Mouse (Mus musculus) central nervous system, embryonic 11.5 days (tissue): ENCODE measurements around the gene Golga5. TPM values are rescaled to one million over a fixed set of nuclear protein-coding genes. Genes with fewer than 3 reads are reported as not detected.

Source experiments
- polyA plus RNA-seq: library from polyadenylated mRNA; depleted of rRNA; stranded (reverse); fragments of >200 nt; gene quantifications from 2 replicates; pipeline ENCODE4 v1.2.3, GENCODE M21; 2012; rRNA removed

Golga5 gene
- polyA plus RNA-seq = 23.1 and 26.3 TPM in 2 replicates

DNA sequence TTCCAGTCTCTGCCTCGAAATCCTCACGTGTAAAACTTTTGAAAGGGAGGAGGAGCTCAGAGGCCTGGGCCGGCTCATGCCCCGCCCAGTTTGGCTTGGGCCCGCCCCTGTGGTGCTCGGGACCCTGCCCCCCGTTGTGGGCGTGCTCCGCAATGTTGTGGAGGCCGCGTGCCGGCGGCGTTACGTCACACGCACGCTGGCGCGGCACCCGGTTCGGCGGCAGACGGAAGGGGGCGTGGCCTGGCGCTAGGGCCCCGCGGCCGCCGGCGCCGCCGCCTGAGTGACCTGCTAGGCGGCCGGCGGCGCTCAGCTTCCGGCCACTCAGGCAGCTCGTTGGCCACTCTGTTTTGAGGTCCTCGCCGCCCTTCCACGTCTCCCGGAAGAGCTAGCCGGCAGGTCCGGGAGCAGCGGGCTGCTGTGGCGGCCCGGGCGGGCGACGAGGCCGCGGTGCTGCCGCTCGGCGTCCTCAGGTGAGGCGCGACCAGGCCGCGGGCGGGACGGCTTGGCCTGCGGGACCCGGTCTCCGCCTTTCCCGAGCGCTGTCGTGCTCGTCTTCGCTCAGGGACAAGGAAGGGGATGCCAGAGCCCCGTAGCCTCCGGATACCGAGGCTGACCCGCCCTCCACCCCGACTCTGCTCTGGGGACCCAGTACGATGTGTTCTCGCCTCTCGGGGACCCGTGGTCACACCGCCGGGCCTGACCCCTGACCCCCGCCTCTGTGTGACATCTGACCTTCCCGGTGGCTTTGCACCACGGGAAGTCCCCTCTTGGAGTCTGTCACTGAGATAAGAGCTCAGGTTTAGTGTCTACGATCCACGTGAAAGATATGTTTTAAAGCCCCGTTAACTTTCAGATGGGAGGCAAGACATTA, at the start of gene Golga5:
TSS of gene Golga5 (plus strand) at position 242 of the 871 bp plus-strand sequence.

DNA sequence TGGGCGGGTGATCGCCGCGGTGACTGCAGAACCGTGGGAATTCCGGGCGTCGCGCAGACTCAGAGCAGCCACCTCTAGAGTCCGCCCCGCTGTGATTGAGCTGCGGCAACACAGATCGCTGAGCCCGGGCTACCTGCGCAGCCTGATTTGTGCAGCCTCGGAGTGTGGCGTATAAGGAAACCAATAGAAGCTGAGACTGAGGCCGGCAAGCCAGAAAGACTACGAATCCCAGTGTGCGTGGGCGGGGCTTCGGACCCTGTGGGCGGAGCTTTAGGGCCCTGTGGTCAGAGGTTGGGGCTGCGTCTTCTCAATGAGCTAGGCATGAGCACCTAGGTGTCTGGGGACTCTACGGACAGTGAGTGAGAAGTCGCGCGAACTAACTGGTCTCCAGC, 29.3 kb upstream of the Golga5 start, which contains the start of gene Lgmn:
TSS of gene Lgmn (minus strand) at position 182 of the 392 bp plus-strand sequence.

Other genes starting within 250 kb of the Golga5 start
- gene Rin3, start 186.1 kb upstream of the Golga5 start, polyA plus RNA-seq = 3.4 and 4.5 TPM in 2 replicates
- gene Lgmn, start 29.3 kb upstream of the Golga5 start, polyA plus RNA-seq = 40.0 and 41.4 TPM in 2 replicates
- gene Chga, start 85.8 kb downstream of the Golga5 start, polyA plus RNA-seq = 15.3 and 22.4 TPM in 2 replicates
- gene Itpk1, start 235.8 kb downstream of the Golga5 start, polyA plus RNA-seq = 11.2 and 11.9 TPM in 2 replicates